Mouse (Mus musculus): ENCODE results near the gene Efna3.

Efna3 gene

GRCm38 (mm10) chr3:89282291-89282643 lies 40.5 kb downstream of the Efna3 start:
- no peak for DNase-seq

- peak; percentile 90 to 91 for DNase-seq
Observed at GRCm38 (mm10) chr3:89281579-89282290, 41.0 kb downstream of the Efna3 start.

- DNase-seq: peak; percentile 77 to 90
Observed at GRCm38 (mm10) chr3:89280606-89281511, 41.9 kb downstream of the Efna3 start, which contains the start of gene Efna1. Gene Efna1 (minus strand): TSS chr3:89281142.

- peak; percentile 56 to 72 for DNase-seq
Observed at GRCm38 (mm10) chr3:89280050-89280605, 42.6 kb downstream of the Efna3 start.

GRCm38 (mm10) chr3:89279153-89279890 lies 43.4 kb downstream of the Efna3 start:
- peak; percentile 91 to 93 for DNase-seq

- DNase-seq: peak in 1 of 2 experiments; percentile 10
Observed at GRCm38 (mm10) chr3:89278643-89279042, 44.1 kb downstream of the Efna3 start.

- DNase-seq: peak; percentile 71 to 85
Observed at GRCm38 (mm10) chr3:89278107-89278506, 44.7 kb downstream of the Efna3 start.

- peak; percentile 53 to 68 for DNase-seq
Observed at GRCm38 (mm10) chr3:89277281-89278021, 45.3 kb downstream of the Efna3 start.

GRCm38 (mm10) chr3:89276061-89276460 lies 46.7 kb downstream of the Efna3 start:
- DNase-seq: no peak

- DNase-seq: peak; percentile 47 to 61
Observed at GRCm38 (mm10) chr3:89271760-89272159, 51.0 kb downstream of the Efna3 start.

GRCm38 (mm10) chr3:89270891-89271290 lies 51.9 kb downstream of the Efna3 start:
- DNase-seq: peak; percentile 47 to 64

GRCm38 (mm10) chr3:89270051-89270755 lies 52.6 kb downstream of the Efna3 start, which contains the start of gene Slc50a1:
Gene Slc50a1 (minus strand): TSS chr3:89270570.
- peak; percentile 91 for DNase-seq

GRCm38 (mm10) chr3:89268916-89269315 lies 53.8 kb downstream of the Efna3 start:
- DNase-seq: no peak

GRCm38 (mm10) chr3:89266439-89266893 lies 56.3 kb downstream of the Efna3 start:
- DNase-seq: peak; percentile 79 to 82
